Mouse (Mus musculus) olfactory bulb, adult 2 months (tissue): Measurements from ENCODE around the gene Hyal1.

ENCODE experiments used
- CTCF ChIP-seq: fragments of 200-500 bp; IDR thresholded peaks from 2 replicates; pipeline ENCODE4 v1.5.1; 2012; ENCODE audit warnings: low read depth, mild to moderate bottlenecking, low read length, moderate library complexity; ENCODE audit not compliant: insufficient read depth
- POLR2A ChIP-seq: fragments of 200-500 bp; IDR thresholded peaks from 2 replicates; pipeline ENCODE4 v1.6.1; 2012; ENCODE audit warnings: mild to moderate bottlenecking, low read depth, low read length, moderate library complexity; ENCODE audit not compliant: insufficient read depth

DNA sequence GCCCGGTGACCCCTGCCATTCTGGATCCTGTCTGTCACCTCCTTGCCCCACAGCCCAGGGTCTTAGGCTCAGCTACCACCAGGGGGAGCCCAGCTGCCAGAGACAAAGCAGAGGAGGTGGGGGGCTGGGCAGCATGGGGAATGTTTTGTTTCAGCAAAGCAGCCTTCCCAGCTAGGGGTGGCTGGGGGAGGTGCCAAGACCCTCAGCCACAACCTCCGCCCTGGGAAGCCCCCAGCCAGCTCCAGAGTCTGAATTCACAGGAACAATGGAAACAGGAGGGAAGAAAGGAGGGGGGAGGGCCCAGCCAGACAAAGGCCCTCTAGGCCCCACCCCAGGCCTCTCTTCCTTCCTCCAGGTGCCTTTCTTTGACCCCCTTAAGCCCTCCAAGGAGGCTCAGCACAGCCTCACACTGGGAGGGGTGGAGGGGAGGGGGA is 50.1 kb downstream of the Hyal1 start:
- TF ChIP-seq CTCF (peak; percentile 97), POLR2A (no peak)
